Mouse (Mus musculus) forebrain, embryonic 12.5 days (tissue): ENCODE results near the gene Slc17a9. TPM values are rescaled to one million over a fixed set of nuclear protein-coding genes. Genes with fewer than 3 reads are reported as not detected.

Source experiments
- polyA plus RNA-seq: library from polyadenylated mRNA; unstranded; fragments of >200 nt; fragmentation: Nextera tagmentation; extraction: Ambion mirVana; gene quantifications from 2 replicates; pipeline ENCODE4 v1.2.1, GENCODE M21; 2016

Slc17a9 gene
- polyA plus RNA-seq, 1 experiment from 2014 or later: 0.37 TPM

Other genes with a start within 250 kb of the Slc17a9 start
- 0.55 and 0.67 TPM in 2 replicates for gene Ntsr1, start 225.3 kb upstream of the Slc17a9 start, polyA plus RNA-seq
- 49.7 and 50.5 TPM in 2 replicates for gene Mrgbp, start 144.0 kb upstream of the Slc17a9 start, polyA plus RNA-seq
- gene Ogfr, start 136.0 kb upstream of the Slc17a9 start, polyA plus RNA-seq: 96.7 and 96.8 TPM in 2 replicates
- 25.7 and 28.6 TPM in 2 replicates for gene Col9a3, start 127.5 kb upstream of the Slc17a9 start, polyA plus RNA-seq
- gene Tcfl5, start 82.6 kb upstream of the Slc17a9 start, polyA plus RNA-seq: 0.15 and 0.26 TPM in 2 replicates
- gene Dido1, start 15.3 kb upstream of the Slc17a9 start, polyA plus RNA-seq: 42.2 and 42.7 TPM in 2 replicates
- 52.0 and 54.7 TPM in 2 replicates for gene Gid8, start 15.1 kb upstream of the Slc17a9 start, polyA plus RNA-seq
- 1.3 and 3.2 TPM in 2 replicates for gene Bhlhe23, start 51.6 kb downstream of the Slc17a9 start, polyA plus RNA-seq
- gene Ythdf1, start 195.7 kb downstream of the Slc17a9 start, polyA plus RNA-seq: 62.6 and 64.5 TPM in 2 replicates
- 0.11 and 0.41 TPM in 2 replicates for gene Birc7, start 203.8 kb downstream of the Slc17a9 start, polyA plus RNA-seq
- 39.4 and 43.5 TPM in 2 replicates for gene Nkain4, start 229.4 kb downstream of the Slc17a9 start, polyA plus RNA-seq
- gene Arfgap1, start 242.0 kb downstream of the Slc17a9 start, polyA plus RNA-seq: 85.2 and 87.7 TPM in 2 replicates